7 mouse cellular contexts compared by ENCODE assay signal in genomic region chr11:112810447-112811151, GRCm38 (mm10). TPM values are rescaled to one million over a fixed set of nuclear protein-coding genes. Genes with fewer than 3 reads are reported as not detected.
DNase-seq lines count a peak whose midpoint lies in the region; ATAC-seq and TF ChIP-seq lines count a peak whose summit lies in the region.

No protein-coding gene starts in this region.

- H3K36me3 ChIP-seq in liver, embryonic 11.5 days (ENCODE audit: control insufficient read depth, insufficient read depth, low read length) = no peaks in the 10 kb centered on the region
- H3K36me3 ChIP-seq in forebrain, embryonic 14.5 days (ENCODE audit: control insufficient read depth, insufficient read depth, low read length) = no peaks in the 10 kb centered on the region

- H3K4me3 ChIP-seq in liver, embryonic 11.5 days (ENCODE audit: low read depth, low read length) = no peak overlapping the region
- peak overlapping the region; percentile 18; the same call in 1 of the 2 replicates for H3K4me3 ChIP-seq in forebrain, embryonic 14.5 days (ENCODE audit: low read depth, low read length)
- H3K4me3 ChIP-seq in gastrocnemius, adult 2 months = no peak overlapping the region; the same call in 1 of the 2 replicates

- intact Hi-C loops in gastrocnemius, adult 2 months (cut with DNase I) = no loop called here

- H3K9me3 ChIP-seq in liver, embryonic 11.5 days (ENCODE audit: control insufficient read depth, low read length) = no peaks in the 10 kb centered on the region
- H3K9me3 ChIP-seq in forebrain, embryonic 14.5 days (replicated peaks; ENCODE audit: control insufficient read depth, low read length) = no peaks in the 10 kb centered on the region

- no peaks in the 10 kb centered on the region for H3K4me1 ChIP-seq in liver, embryonic 11.5 days (replicated peaks; ENCODE audit: control insufficient read depth, insufficient read depth, low read length)
- peaks cover 32% of the 10 kb centered on the region for H3K4me1 ChIP-seq in forebrain, embryonic 14.5 days (ENCODE audit: control insufficient read depth, insufficient read depth, low read length)

- ATAC-seq in liver, embryonic 11.5 days (replicated peaks; ENCODE audit: low FRiP score) = no peak
- ATAC-seq in forebrain, embryonic 14.5 days = peak; percentile 19

- no peak overlapping the region for H3K9ac ChIP-seq in liver, embryonic 11.5 days (ENCODE audit: low read depth, low read length)
- H3K9ac ChIP-seq in forebrain, embryonic 14.5 days (ENCODE audit: low read length) = peak overlapping the region; percentile 42

- no peak overlapping the region for H3K27ac ChIP-seq in liver, embryonic 11.5 days (ENCODE audit: low read depth, low read length)
- H3K27ac ChIP-seq in forebrain, embryonic 14.5 days (ENCODE audit: low read depth, low read length) = peak overlapping the region; percentile 81
- H3K27ac ChIP-seq in gastrocnemius, adult 2 months = no peak overlapping the region

- H3K4me2 ChIP-seq in liver, embryonic 11.5 days = peak overlapping the region; percentile 40; the same call in 1 of the 2 replicates
- peak overlapping the region; percentile 53 for H3K4me2 ChIP-seq in forebrain, embryonic 14.5 days (ENCODE audit: low read length)

- no peak for TF ChIP-seq CTCF in gastrocnemius, adult 2 months (IDR thresholded peaks at IDR 0.05)

- H3K27me3 ChIP-seq in liver, embryonic 11.5 days (replicated peaks; ENCODE audit: control insufficient read depth, insufficient read depth, low read length) = peaks cover 7% of the 10 kb centered on the region; the same call in 1 of the 2 replicates
- H3K27me3 ChIP-seq in forebrain, embryonic 14.5 days (replicated peaks; ENCODE audit: control insufficient read depth, insufficient read depth, low read length) = no peaks in the 10 kb centered on the region

- WGBS in liver, embryonic 11.5 days = 4% methylated on average over 17 of the region's 17 CpGs
- WGBS in forebrain, embryonic 14.5 days = 1% methylated on average over 17 of the region's 17 CpGs

- no peak for DNase-seq in liver, embryonic 11.5 days (ENCODE audit: low spot score)
- DNase-seq in liver = no peak
- DNase-seq in forebrain, embryonic 14.5 days (ENCODE audit: low spot score) = peak; percentile 51
- peak; percentile 16 to 46 for DNase-seq in kidney, postnatal 25 days
- peak; percentile 42 for DNase-seq in neural tube, embryonic 10.5 days (ENCODE audit: extremely low spot score, low spot score)
- DNase-seq in gastrocnemius, adult 2 months = no peak
- no peak for DNase-seq in spleen, postnatal 10 days (ENCODE audit: low spot score in 2 of 2)

RNA-seq across cellular contexts. Expression of gene Sox9, which starts 28.6 kb away (rescaled TPM):
- polyA plus RNA-seq in liver, embryonic 11.5 days (2014; fragmentation: Nextera tagmentation; extraction: Ambion mirVana) = 10.8 and 11.7 TPM in 2 replicates
- polyA plus RNA-seq in forebrain, embryonic 14.5 days (2014; fragmentation: Nextera tagmentation; extraction: Ambion mirVana) = 43.6 and 49.4 TPM in 2 replicates
- 1 to 10 TPM; 2.3 to 3.4 TPM for total RNA-seq in gastrocnemius, adult 2 months (2021)

Comparison
In these comparisons a context has a peak if more than half of its experiments do, and no peak if none do; other contexts are left out.
1. DNase-seq: peak in forebrain, embryonic 14.5 days (single experiment), kidney, postnatal 25 days (2 of 2) and neural tube, embryonic 10.5 days (single experiment); none in liver, embryonic 11.5 days (single experiment), liver (single experiment), gastrocnemius, adult 2 months (single experiment) and spleen, postnatal 10 days (0 of 2).